Mouse (Mus musculus) cerebral cortex, adult 2 months (tissue): ENCODE results near the gene Atp6v1g3.

Experiments
- WGBS: fragments of 180-500 bp; shearing (Covaris S2); methylation state at CpG from one replicate; pipeline ENCODE4 v1.1.7; 2018; 5-methylcytosine and 5-hydroxymethylcytosine counted together

Gene Atp6v1g3

DNA sequence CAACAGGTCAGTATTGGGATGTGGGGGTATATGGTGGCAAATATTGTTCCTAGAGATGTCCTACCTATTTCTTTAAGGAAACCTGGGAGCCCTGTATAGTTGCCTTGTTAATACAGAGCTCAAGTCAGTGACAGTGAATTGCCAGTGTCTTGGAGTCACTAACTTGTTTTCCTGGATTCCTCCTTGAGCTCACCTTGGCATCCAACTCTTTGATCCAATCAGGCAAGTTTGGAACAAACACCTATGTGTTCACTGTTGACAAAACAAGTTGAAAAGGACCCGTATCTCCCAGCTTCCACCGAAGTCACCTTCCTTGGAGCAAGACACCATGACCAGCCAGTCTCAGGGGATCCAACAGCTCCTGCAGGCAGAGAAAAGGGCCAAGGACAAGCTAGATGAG, at the start of gene Atp6v1g3:
TSS of gene Atp6v1g3 (plus strand) at position 301 of the 400 bp plus-strand sequence.
- WGBS: 96% methylated on average over 2 of the region's 2 CpGs

DNA sequence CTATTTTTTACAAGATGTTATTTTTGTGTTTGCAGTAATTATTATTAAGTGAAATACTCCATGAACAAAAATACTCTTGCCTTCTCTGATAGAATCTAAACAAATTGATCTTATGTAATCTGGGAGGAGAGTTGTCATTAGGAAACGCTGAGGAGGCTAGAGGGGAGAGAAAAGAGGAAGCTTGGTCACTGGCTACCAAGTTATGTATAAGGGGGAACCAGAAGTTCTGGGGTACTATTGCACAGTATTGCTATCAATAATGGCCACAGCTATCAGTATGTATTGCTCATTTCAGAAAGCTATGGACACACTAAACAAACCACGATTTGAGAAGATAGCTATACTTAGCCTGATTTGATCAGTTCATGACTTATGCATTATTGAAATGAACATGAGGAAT, 36.3 kb upstream of the Atp6v1g3 start:
- 84% methylated on average over 2 of the region's 2 CpGs for WGBS

DNA sequence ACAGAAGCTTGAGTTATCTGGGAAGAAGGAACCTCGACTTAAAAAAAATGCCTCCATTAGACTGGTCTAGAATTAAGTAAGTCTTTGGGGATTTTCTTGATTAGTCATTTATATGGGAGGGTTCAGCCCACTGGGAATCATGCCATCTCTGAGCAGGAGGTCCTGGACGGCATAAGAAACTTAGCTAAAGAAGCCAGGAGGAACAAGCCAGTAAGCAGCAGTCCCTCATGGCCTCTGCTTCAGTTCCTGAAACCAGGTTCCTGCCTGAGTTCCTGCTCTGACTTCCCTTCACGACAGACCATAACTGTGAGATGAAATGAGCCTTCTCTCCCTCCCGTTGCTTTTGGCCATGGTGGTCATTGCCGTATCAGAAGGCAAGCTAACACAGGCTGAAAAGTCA, 29.6 kb upstream of the Atp6v1g3 start:
- 22% methylated on average over 5 of the region's 5 CpGs for WGBS

DNA sequence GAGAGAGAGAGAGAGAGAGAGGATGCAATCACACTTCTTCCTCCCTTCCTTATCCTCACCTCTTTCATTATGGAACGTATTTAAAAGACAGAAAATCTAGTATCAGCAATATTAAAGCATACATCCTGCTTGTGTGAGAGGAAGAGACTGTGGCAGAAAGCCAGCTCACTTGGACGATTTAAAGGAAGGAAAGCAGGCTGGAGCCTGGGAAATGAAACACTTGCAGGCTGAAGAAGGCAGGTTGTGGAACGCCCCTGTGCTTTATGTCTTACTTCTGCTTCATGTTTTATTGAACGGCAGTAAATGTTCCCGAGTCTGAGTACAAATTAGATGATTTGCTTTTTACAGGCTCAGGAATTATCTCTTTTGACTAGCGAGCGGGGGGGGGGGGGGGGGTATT, 29.1 kb upstream of the Atp6v1g3 start:
- WGBS: 12% methylated on average over 7 of the region's 7 CpGs

DNA sequence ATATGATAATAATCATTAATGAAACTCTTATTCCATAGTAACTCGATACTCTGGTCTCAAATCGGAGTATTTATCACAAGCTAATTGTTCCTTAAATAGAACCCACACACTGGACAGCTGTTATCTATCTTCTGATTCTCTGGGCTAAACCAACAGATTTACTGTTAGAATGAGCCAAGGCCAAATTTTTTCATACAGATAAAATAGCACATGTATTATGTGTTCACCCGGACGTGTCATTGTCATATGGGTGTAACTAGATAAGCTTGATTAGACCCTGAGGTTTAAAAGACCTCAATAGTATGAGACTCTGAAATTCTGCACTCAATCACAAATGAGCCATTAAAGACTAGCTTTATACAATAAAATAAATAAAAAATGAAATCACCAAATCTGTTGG, 28.4 kb upstream of the Atp6v1g3 start:
- WGBS: 67% methylated on average over 4 of the region's 4 CpGs

DNA sequence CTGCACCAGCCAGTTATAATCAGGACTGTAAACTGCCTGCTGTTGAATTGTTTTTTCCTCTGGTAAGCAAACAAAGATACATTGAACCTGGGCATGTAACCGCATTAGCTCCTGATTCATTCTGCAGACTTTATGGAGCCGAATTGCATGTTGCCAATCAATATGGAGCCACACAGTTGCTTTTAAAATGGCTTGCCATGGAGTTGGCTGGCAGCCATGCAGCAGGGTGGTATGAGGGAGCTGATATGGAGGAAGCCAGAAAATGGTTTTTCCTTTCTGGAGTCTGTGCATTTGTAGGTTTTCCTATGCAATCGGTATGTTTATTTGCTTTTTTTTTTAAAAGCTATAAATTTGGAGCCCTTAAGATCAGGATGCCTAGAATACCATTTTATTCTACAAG, 28.0 kb upstream of the Atp6v1g3 start:
- WGBS: 70% methylated on average over 3 of the region's 3 CpGs

DNA sequence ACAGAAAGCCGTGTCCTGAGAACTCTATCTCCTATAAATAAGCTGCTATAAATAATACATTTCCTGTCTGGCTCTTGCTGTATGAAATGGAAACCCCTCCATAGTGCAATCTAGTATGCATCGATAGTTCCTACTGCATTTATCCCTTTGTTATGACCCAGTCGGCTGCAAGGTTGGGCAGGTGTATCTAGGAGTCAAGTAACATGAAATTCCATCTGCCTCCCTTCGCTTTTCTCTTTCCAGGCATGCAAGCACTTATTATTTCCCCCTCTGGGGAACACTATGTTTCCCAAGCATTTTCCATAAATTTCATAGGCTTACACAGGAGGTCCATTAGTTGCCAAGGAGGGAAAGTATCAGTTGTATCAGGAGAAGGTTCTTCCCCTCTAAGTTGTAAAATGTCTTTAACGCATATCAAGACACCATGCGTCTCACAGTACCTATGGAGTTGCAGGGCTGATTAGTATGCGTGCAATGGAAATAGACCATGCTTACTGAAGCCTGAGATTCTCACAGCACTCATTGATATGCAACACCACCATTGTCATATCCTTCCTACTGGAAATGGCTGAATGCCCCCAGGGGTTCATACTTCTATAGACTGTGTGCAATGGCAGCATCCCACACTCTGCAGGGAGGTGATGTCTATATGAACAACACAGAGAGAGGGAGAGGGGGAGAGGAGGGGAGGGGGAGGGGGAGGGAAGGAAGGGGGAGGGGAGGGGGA, 26.9 kb upstream of the Atp6v1g3 start:
- WGBS: 86% methylated on average over 7 of the region's 7 CpGs

DNA sequence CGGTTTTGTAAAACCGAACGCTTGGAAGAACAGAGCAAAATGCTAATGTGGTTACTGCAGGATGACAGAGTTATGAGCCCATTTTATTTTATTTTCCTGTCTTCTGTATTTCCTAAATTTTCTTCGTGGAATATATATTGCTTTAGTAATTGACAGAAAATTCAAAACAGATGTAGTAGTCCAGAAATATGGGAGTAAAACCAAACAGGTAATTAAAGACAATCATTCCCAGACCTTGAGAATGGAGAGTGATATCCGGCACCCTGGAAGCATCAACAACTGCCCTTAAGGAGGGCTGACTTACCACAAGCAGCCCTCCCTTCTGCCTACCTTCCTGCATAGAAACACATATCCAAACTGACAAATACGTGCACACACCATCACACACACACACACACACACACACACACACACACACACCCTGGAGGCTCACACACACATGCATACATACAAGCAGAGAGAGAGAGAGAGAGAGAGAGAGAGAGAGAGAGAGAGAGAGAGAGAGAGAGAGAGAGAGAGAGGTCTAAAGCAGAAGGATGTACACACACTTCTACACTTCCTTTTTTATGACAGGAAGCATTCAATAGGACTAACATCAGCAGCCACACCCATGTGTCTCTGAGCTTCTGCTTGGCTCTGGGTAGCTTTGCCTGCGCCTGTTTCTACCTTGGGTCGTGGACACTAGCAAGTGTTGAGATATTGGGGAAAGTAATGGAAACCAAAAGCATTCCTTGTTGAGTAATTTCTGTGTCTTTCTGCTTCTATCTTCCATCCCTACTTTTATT, 25.6 kb upstream of the Atp6v1g3 start:
- WGBS: 88% methylated on average over 8 of the region's 8 CpGs

DNA sequence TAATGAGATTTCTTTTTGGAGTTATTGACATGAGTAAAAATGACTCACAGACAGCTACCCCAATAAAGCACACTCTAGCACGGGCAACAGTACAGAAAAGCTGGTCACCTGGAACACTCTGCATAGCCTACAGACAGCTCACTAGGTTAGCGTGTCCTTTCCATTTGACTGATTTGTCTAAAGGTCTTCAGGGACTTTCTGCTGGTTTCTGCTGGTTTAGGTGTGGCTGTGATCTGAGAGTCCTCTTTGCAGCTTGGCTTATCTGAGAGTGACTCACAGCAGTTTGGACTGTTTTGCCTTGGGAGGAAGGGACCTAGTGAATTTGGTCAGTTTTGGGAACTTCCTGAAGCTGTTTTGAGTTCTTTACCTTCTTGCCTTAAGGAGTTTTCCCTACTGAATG, 24.8 kb upstream of the Atp6v1g3 start:
- WGBS: 90% methylated on average over 2 of the region's 2 CpGs

DNA sequence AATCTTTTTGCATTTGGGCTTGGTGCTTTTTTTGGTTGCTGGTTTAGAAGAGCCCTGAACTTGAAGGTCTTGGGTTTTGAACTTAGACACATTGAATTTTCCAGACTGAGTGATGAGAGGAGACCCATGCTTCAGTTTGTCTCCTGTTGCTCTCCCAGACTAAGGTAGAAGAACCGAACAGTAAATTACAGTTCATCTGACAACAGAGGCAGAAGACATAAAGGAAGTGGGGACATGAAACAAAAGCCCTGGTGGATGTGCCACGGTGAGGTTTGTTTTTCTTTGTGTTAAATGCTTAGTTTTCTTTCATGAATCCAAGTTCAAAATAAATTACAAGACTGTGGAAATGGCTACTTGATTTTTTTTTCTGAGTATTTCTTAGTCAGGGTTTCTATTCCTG, 22.6 kb upstream of the Atp6v1g3 start:
- WGBS: 53% methylated on average over 2 of the region's 2 CpGs

DNA sequence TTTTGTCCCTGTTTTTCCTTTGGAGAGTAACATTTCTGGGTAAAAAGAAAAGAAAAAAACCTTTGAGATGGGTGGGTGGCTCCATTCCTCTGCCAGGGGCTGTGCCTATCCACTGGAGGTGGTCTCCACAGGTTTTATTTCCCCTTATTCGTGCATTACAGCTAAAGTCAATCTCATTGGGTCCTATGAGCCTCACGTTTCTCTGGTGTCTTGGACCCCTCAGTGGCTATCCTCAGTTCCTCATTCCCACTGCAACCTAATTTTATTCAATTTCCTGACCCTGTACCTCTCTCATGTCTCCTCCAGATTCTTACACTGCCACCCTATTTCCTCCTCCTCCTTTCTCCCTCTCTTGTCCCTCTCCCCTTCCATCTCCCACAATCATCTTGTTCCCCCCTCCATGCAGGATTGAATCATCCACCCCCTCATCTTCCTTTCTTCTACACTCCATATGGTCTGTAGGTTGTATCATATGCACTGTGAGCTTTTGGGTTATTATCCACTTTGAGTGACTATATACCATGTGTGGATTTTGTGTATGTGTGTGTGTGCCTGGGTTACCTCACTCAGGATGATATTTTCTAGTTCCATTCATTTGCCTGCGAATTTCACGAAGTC, 17.3 kb upstream of the Atp6v1g3 start:
- WGBS: 67% methylated on average over 4 of the region's 4 CpGs

DNA sequence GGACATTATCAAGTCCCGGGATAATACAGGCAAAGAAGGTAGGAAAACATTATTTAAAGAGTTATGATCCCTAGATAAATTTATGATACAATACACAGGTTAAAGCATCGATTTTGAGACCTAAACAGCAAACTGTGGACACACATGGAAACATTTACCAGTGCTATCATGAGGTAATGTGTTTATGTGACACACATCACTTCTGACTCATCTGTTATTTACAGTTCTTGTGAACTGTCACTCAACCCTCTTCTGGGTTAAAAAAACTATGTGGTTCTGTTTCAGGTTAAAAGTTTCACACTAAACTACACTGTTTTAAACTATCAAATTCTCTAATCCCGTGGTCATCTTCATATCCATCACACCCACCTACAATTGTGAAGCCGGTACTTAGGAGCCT, 14.8 kb upstream of the Atp6v1g3 start:
- WGBS: 80% methylated on average over 4 of the region's 4 CpGs

DNA sequence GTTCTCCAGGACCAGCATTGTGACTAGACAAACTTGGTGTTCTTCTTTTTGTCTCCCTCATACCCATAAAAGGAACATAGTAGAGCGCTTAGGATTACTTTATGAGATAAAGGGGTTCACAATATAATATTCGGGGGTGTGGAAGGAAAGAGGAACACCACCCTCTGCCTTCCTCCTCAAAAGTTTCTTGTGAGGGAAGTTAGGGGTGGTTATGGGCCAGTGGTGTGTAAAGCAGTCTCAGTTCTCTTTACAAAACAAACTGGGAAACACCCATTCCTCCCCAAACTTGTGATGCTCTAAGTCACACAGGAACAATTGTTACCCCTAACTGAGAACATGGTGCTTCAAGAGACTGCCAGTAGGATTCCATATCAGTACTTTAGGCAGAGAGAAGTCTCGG, 12.0 kb upstream of the Atp6v1g3 start:
- 89% methylated on average over 3 of the region's 3 CpGs for WGBS

DNA sequence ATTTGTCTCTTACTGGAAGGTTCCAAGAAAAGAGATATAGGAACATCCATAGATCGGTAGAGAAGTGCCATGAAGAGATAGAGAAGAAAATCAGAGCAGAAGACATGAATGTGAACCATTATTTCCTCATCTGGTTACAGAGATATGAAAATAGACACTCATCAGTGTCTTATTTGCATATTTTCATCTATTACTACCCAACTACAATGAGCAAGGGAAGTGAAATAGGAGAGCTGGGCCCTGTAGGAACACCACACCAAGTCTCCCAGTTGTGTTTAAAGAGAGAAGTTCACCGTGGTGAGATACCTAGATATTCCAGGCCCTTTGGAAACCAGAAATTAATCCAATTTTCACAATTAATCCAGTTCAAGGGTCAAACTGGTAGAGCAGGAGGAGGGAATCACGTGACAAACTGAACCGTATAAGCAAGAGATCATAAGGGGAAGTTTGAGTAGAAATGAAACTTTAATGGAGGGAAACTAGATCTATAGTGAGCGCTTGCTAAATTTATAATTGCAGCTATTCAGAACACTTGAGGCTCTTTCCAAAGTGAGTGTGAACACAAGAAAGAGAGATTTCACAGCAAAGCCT, 6.0 kb upstream of the Atp6v1g3 start:
- WGBS: 85% methylated on average over 5 of the region's 5 CpGs

DNA sequence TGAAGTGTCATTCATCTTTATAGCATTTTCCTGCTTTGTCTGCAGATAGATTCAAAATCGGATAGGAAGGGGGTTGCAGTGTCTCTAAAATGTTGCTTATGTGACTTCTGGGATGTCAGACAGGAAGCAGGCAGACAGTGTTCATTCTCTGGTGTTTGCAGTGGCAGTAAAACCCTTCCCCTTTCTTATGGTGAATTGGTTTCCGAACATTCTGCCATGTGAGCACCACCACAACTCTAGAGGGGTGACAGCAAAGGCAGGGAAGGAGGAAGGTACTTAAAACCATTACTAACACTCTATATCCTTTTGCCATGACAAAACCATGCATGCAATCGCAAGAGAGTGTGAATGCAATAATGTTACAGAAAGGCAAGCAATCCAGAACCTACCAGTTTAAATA, 1.4 kb downstream of the Atp6v1g3 start:
- 85% methylated on average over 3 of the region's 3 CpGs for WGBS

DNA sequence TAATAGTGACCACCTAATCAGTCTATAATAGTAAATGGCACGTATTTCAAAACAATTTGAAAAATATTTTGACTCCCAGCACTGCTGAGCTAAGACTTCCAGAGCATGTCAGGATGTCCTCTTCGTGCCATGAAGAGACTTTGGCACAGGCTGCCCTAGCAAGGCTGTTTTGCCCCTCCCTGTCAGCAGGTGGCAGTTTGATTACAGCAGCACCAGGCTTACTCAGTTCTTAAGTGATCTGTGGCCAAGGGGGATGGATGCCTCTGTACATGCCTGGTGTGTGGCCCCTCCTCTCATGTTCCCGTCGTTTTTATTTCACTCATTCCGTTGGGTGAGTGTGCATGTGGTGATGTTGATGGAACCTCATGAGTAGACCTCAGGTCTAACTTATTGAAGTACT, 2.3 kb downstream of the Atp6v1g3 start:
- WGBS: 60% methylated on average over 5 of the region's 5 CpGs

DNA sequence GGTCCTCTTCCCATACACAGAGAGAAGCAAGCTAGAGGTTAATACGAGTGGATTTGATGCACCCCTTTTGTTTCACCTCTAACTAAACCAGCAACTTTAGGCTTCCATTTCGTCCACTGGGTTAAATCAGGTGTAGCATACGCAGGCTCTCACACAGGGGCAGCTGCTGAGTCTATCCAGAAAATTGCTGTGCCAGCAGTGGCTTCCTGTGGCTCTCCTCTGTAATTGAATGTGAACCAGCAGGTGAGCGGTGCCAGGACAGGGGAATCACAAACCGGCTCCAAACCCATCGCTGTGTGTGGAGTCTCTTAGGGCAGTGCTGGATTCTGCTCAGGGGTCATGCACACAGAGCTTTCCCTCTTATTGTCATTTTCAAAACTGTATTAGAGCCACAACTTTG, 7.6 kb downstream of the Atp6v1g3 start:
- 77% methylated on average over 6 of the region's 6 CpGs for WGBS

DNA sequence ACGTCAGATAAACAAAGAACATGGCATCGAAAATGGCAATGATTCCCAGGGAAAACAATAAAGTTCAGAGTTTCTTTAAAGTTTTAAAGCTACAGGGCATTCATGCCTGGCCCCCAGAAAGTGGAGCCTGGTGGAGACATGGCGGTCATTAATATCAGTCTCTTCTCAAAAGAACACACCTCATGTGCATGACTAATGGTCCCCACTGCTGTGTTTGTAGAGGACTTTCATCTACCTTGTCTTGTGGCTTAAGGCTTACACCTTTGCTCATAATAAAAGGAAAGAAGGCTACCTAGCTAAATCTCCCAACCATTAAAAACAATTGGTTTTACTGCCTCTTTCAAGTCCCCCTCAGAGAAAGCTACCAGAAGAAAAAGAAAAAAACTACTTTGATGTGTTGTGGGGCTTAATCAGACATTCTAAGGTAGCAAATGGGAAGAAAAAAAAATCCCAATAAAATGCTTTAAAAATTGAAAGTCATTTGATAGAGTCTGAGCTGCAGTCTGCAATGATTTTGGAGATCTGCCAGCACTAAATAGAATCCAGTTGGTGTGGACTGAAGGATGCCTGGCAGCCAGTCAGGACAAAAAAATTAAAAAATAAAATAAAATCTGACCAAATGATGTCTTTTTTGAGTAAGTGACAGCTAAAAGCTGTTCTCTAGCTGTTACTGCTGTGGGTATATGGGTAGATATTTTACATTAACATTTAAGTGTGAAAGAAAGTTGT, 9.0 kb downstream of the Atp6v1g3 start:
- 86% methylated on average over 3 of the region's 3 CpGs for WGBS

DNA sequence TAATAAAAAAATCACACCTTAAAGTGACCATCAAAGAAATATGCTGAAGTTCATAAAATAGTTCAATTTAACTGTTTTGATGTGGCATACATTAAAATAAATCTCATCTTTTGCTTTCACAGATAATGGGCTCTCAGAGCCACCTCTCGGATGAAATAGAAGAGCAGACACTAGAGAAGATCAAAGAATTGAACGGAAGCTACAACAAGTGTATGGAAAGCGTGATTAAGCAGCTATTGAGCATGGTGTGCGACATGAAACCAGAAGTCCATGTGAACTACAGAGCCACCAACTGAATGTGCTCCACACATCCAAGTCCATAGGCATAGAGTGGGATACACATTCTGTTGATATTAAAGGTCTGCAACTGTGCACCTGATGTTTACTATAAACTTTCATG, 14.1 kb downstream of the Atp6v1g3 start:
- WGBS: 98% methylated on average over 4 of the region's 4 CpGs

DNA sequence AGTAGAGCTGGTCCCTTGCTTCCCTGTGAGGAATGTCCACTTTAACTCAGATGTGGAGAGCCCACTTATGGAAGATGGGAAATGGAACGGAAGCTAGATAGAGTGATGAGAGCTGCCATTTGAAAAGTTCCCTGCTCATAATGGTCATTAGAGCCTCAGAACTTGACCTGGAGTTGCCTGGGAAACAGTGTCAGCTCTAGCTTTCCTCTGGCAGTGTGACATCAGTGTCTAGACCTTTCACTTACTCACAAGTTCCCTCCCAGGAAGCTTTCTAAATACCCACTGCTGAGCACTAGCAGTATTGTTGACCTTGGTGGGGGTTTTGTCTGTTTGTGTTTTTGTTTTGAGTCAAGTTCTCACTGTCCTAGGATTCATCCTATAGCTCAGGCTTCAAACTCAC, 15.2 kb downstream of the Atp6v1g3 start:
- WGBS: 92% methylated on average over 1 of the region's 1 CpGs

DNA sequence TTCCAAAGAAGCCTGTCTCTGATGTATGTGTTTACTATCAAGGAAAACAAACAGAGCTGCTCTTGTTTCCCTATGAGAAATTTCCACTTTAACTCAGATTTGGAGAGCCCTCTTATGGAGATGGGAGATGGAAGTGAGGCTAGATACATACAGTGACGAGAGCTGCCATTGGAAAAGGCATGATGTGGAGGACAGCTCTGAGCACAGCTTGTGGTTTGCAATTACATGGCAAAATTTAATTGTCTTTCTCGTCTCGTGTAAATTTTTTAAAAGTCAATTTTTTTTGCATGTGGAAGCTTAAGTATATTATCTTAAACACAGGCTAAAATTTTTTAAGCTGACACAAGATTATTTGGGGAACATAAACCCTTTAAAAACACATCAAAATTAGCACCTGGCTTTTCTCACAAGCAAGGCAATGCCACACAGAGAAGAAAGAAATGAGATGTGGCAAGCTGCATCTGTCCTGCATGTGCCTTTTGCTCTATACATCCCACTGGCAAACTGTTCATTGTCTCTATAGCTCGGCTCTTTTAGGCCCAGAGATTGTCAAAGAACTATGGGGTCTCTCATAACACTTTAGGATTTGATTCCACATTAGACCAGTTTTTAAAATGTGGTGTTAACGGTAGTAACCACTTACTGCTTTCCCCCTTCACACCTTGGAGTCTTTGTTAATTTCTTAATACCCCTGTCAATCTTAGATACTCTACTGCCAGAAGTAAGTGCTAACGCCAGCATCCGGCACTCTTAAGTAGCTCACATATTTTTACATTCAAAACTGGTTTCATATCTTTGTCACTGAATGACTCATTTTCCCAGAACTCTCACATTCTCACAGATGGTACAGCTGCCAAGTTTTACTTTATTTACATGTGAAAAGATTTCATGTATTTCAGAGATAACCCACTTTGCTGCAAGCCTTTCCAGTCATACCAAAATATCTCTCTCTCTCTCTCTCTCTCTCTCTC, 16.2 kb downstream of the Atp6v1g3 start:
- WGBS: 36% methylated on average over 7 of the region's 7 CpGs
